Mouse (Mus musculus) cortical plate, adult 2 months (tissue): Measurements from ENCODE around the gene Upk3a.

Experiments
- CTCF ChIP-seq: fragments of 200-500 bp; IDR thresholded peaks from 2 replicates; pipeline ENCODE4 v1.5.1; 2011; ENCODE audit warnings: mild to moderate bottlenecking, control low read depth, low read length; ENCODE audit not compliant: insufficient read depth; ENCODE audit errors: extremely low read depth
- POLR2A ChIP-seq: fragments of 200-500 bp; IDR thresholded peaks from 2 replicates; pipeline ENCODE4 v1.6.1; 2011; ENCODE audit warnings: mild to moderate bottlenecking, low read length, control low read depth; ENCODE audit not compliant: insufficient read depth; ENCODE audit errors: extremely low read depth

DNA sequence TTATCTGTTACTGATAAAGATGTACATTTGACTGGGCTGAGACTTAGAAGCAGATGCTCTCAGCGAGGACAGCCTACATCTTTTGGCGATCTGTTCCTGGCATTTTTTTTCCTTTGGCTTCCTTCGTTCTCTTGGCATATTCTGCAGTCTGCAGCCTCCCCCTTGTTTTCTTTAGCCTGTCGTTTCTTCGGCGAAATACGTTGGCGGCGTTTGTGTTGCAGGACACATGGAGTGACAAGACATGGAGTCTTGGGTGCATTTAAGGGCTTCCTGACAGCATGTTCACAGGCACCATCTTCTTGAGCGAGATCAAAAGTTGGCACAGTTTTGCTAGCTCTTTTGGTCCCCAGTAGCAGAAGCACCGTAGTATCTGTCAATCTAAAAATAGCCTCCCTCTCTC is 1.2 kb upstream of the Upk3a start:
- no peak for TF ChIP-seq CTCF
- TF ChIP-seq POLR2A, result no peak
